Mouse (Mus musculus) spleen, postnatal 10 days (tissue): ENCODE results near the gene Krba1.

ENCODE experiments used
- DNase-seq, 2 experiments: peaks; one replicate each; pipeline ENCODE4 v3.0.0; 2021 to 2022; ENCODE audit warnings: low spot score in 2 of 2

Krba1 gene

GRCm38 (mm10) chr6:48448527-48448926 is 53.1 kb downstream of the Krba1 start:
- no peak for DNase-seq

GRCm38 (mm10) chr6:48452151-48452550 is 56.8 kb downstream of the Krba1 start:
- no peak for DNase-seq

- DNase-seq: no peak
These were observed 57.4 kb downstream of the Krba1 start for GRCm38 (mm10) chr6:48452771-48453170.

- DNase-seq: no peak
These were observed 69.7 kb downstream of the Krba1 start for GRCm38 (mm10) chr6:48464966-48465679.

GRCm38 (mm10) chr6:48466715-48467114 is 71.3 kb downstream of the Krba1 start:
- no peak for DNase-seq

- no peak for DNase-seq
These were observed 72.1 kb downstream of the Krba1 start for GRCm38 (mm10) chr6:48467490-48467889.
